Mouse (Mus musculus): ENCODE data around the gene Brdt.
A peak's percentile ranks its signal among the peaks of the same experiment; 100 is the strongest.
"Not testable (repeated sequence)": the region's sequence is repeated elsewhere in the genome, so short reads cannot be mapped to it uniquely, and the experiment has no call there.

Gene Brdt

DNA sequence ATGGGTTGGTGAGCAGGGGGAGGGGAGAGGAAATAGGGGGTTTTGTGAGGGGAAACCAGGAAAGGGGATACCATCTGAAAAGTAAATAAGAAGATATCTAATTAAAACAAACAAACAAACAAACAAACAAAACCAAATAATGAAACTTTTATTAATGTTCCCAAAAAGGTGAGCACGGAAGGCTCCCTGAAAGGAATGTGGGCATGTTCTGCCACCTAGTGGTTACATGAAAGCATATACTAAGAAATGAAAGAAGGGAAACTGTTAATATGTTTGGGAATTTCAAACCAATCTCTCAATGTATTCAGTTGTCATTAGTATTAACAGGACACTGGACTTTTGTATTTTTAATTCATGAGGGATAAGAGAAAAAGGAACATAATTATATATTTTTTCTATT lies 10.3 kb upstream of the Brdt start:
- DNase-seq (ENCODE audit: extremely low spot score, low spot score) = no peak

DNA sequence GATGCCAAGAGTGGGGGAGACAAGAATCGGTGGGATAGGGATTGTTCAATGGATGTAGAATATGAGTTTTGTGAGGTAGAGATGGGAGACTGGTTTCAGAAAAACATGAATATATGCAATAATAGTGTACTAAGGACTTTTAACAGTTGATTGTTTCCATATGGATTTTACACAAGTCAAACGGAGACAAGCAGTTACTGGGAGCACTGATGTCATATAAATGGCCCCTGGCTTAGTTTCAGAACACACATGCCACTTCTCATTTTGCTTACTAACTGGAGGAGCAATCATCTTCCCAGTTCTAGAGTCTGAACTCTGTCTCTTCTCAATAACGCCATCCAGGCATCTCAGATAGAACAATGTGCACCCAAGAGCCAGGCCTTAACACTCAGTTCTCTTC lies 9.4 kb downstream of the Brdt start:
- DNase-seq (ENCODE audit: extremely low spot score, low spot score) = no peak

DNA sequence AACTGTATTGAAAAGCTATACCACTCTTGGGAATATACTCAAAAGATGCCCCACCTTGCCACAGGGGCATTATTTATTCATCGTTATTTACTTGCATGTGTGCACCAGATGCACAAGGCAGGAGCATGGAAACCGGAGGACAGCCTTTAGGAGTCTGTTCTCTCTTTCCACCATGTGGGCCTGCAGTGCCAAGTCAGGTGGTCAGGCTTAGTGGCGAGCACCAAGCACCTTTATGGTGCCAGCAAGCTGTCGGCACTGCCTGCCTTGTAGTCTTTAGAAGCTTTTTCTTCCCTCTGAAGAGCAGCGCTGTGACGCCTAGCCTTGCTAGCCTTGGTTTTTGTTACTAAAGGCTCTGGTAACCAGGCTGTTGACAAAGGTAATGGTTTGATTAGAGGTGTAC lies 11.9 kb downstream of the Brdt start:
- DNase-seq (ENCODE audit: extremely low spot score, low spot score) = no peak

DNA sequence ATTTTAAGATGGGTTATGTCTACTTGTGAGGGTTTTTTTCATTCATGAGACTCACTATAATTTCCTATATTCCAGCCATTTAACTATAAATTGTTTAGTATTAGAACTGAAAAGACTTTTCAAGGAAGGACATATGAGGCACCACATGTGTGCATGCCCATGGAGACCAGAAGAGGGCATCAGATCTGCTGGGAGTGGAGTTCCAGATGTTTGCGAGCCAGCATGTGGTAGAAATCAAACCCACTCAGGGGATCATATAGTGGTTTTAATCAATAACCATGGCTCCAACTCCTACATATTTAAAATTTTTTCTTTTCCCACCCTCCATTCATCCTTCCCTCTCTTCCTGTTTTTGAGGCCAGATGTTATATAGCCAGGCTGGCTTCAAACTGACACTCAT lies 15.3 kb downstream of the Brdt start:
- no peak for DNase-seq (ENCODE audit: extremely low spot score, low spot score)

DNA sequence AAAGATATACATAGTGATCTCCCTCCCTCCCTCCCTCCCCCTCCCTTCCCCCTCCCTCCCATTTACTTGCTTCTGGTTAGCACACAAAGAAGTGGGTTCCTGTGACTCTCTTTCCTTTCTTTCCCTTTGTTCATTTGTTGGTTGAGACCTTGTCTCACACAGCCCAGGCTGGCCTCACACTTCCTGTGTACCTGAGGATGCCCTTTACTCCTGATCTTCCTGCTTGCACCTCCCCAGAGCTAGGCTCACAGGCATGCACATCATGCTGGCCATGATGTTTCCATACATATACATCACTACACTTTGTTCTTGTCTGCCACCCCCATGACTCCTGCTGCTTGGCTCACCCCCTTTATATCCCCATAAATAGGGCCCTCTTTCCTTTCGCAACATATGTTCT lies 21.6 kb downstream of the Brdt start:
- DNase-seq (ENCODE audit: extremely low spot score, low spot score) = no peak

DNA sequence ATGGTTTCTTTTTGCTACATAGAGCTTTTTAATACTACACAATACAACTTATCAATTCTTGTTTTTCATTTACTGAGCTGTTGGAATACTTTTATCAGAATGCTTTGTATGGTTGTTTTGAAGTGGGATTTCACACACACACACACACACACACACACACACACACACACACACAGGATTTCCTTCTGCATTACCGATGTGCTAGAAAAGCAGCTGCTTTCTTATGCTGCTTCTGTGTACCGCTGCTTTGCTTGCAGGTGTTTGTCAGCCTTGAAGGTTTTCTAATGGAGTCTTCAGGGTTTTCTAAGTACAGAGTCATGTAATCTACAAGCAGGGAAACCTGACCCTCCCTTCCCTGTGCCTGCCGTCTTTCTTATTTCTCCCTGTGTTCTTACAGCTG lies 23.0 kb downstream of the Brdt start:
- DNase-seq (ENCODE audit: extremely low spot score, low spot score) = no peak

DNA sequence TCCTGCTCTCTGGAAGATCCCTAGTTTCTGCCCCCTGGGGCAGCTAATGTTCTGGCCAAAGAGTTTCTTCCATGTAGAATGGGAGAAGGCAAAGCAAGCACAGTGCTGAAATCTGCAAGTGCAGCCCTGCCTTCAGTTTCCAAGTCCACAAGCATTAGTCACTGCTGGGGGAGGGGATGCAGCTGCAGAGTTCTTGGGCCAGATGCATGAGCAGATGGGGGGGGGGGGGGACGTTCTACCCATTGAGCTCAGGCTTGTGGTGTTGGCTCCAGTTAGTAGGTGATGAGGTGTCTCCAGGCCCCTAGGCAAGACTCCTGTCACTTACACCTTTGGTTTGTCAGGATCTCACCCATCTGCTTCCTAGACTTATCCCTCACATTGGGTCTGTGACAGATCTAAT lies 24.8 kb downstream of the Brdt start:
- DNase-seq (ENCODE audit: extremely low spot score, low spot score) = no peak

DNA sequence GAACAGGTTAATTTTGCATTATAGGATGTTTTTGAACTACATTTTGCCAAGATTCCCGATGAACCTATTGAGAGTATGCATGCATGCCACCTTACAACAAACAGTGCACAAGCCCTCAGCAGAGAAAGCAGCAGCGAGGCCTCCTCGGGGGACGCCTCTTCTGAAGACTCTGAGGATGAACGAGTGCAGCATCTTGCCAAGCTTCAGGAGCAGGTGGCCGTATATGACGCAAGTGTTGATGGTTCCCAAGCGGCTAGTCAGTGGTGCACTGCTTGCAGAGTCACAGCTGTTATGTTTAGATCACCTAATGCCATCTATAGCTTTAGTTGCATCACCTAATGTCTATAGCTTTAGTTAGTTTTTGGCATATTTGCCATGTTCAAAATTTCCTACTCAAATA lies 26.8 kb downstream of the Brdt start:
- DNase-seq (ENCODE audit: extremely low spot score, low spot score) = no peak

DNA sequence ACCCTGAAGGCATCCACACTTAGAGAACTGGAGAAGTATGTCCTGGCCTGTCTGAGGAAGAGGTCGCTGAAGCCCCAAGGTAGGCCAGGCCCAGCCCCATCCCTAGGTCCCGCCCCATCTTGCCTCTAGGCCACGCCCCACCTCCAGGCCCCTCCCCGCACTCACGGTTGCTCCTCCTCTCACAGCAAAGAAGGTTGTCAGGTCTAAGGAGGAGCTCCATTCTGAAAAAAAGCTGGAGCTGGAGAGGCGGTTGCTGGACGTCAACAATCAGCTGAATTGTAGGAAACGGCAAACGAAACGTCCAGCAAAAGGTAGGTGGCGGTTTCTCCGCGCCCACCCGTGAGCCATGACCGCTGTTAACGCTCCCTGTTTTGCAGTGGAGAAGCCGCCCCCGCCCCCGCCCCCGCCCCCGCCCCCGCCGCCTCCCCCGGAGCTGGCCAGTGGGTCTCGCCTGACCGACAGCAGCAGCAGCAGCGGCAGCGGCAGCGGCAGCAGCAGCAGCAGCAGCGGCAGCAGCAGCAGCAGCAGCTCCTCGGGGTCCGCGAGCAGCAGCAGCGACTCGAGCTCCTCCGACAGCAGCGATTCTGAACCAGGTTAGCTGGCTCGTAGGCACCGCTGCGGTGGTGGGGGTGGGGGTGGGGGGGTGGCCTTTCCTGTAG lies 28.6 kb downstream of the Brdt start:
- peak; percentile 87 for DNase-seq (ENCODE audit: extremely low spot score, low spot score)

DNA sequence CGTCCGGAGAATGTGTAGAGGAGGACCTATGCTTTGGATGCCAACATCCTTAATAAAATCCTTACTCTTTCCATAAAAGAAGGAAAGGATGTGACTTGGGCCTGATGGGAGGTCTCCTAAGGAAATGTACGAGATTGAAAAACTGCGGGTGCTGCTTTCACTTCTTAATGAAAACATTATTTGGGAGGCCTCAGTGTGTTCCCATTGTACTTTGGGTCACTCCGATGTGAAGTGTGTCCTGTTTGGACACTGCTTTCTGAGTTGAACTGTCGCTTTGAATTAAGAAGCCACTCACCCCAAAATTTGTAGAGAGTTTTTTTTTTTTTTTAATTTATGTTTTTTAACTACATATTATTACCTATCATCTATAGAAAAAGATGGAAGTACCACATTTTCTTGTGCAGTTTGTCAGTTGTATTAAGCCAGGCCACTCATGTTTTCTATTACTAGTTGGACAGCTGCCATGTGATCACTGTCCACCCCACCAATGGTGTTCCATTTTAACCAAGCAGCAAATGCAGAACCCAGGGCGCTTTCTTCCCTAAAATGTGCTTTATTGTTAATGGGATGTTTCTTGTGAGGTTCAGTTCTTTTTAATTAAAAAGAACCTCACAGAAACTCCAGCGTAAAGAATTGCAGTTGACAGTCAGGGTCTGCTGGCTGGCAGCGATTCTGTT lies 29.2 kb downstream of the Brdt start:
- no peak for DNase-seq (ENCODE audit: extremely low spot score, low spot score)

DNA sequence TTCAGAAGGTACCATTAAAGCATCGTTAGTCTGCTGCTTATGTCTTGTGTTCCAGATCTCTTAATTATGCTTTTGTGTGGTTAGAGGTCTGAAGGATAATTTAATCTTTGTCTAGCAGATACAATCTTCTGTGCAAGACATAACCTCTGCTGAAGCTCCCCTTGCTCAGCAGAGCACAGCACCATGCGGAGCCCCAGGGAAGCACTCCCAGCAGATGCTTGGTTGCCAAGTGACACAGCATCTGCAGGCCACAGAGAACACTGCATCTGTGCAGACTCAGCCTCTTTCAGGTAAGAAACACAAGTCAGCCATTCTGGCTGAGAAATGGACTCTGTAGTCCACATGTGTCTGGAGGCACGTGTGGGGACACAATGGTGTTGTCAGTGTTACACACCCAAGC lies 39.1 kb downstream of the Brdt start:
- no peak for DNase-seq (ENCODE audit: extremely low spot score, low spot score)

DNA sequence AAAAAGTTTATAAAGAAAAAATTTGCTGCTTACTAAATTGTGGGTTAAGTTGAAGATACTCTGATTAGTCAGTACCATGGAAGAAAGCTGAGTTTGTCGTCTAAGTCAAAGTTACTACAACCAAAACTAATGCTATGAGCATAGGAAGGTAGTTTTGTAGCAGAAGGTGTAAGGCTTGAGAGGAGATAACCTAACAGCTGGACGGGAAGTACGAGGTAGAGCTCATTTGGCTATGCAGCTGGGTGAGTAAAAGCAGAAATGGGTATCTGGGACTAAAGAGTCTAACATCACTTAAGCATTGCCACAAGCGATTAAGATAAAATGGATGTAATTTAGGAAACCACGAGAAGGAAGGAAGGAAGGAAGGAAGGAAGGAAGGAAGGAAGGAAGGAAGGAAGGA lies 40.4 kb downstream of the Brdt start:
- DNase-seq (ENCODE audit: extremely low spot score, low spot score) = no peak

DNA sequence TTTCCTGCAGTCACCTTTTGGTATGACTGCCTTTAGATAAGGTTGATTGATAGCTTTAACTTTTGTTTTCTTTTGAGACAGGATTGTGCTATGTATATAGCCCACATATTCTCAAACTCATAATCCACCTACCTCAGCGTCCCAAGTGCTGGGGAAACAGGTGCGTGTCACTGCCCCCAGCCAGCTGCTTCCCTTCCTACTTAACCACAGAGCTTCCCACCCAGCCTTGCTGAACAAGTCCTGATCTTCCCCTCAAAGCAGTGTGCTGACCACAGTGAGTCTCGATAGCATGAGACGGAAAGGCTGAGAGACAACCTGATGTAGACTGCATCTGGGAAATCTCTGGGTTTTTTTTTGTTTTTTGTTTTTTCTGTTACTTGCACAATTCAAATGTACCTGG lies 42.3 kb downstream of the Brdt start:
- DNase-seq (ENCODE audit: extremely low spot score, low spot score) = no peak

DNA sequence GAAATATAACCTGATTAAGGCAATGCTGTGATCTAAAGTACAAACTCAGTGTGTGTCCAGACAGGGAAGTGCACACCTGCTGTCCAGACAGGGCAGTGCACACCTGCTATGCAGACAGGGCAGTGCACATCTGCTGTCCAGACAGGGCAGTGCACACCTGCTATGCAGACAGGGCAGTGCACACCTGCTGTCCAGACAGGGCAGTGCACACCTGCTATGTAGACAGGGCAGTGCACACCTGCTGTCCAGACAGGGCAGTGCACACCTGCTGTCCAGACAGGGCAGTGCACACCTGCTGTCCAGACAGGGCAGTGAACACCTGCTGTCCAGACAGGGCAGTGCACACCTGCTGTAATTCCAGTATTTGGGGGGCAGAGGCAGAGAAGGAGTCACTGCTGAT lies 55.5 kb downstream of the Brdt start:
- not testable (repeated sequence) for DNase-seq (ENCODE audit: extremely low spot score, low spot score)

DNA sequence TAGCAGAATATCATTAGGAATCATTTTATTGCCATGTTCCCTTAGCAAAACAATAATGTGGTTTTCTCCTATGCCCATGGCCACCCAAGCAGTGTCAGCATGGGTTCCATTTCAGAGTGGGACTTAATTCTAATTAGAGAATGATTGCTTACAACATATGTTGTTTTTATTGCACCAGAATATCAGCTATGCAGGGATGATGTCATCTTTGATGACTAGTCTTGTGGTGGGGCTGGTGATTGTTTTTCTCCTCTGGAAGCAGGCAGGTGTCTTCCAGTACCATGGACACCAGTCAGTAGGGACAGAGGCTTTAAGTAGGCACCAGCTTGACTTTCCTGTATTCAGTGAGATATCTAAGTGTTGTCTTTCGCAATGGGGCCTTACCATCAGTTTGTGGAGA lies 56.8 kb downstream of the Brdt start:
- DNase-seq (ENCODE audit: extremely low spot score, low spot score) = no peak

DNA sequence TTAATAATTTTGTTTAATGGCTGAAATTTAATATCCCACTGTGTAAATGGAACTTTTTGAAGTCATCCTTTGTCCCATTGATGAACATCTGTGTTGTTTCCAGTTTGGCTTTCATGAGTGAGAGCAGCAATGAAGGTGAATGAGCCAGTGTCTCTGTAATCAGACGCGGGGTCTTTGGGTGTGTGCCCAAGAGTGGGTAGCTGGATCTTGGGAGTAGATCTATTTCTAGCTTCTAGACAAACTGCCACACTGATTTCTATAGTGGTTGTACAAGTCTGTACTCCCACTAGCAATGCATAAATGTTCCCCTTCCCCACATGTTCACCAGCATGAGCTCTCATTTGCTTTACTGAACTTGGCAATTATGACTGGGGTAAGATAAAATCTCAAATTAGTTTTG lies 58.4 kb downstream of the Brdt start:
- no peak for DNase-seq (ENCODE audit: extremely low spot score, low spot score)

DNA sequence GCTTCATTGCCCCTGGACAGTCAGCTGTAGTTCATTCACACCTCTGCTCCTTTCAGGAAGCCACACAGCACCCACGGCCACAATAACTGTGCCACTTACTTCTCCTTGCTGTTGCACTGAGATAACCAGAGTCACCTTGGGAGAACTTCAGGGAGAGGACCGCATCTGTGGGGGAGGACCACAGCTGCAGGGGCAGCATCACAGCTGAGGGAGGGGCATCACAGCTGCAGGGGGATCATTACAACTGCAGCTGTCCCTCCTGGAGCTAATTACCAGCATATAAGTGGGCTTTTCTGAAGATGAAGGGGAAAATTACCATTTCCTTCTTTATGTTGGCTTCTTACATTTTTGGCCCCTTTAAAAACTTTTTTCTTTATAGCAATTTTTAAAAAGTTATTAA lies 63.5 kb downstream of the Brdt start:
- no peak for DNase-seq (ENCODE audit: extremely low spot score, low spot score)

DNA sequence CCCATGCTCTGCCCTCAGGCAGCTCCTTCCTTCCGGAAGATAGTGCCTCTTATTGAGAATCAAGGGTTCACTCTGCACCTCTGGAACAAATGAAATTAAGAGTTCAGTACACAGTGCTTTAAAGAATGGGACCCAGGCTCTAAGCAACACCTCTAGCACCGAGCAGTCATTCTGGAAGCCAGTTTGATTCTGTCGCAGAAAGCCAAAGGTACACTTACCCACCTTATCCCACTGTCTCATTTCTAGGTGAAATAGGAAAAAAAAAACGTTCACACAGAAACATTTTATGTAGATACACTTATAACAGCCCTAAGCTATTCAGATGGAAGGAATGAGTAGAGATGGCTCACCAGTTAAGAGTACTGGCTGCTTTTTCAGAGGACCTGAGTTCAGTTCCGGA lies 71.5 kb downstream of the Brdt start, which contains the start of gene Ephx4:
TSS of gene Ephx4 (plus strand) at position 301 of the 400 bp plus-strand sequence.
- no peak for DNase-seq (ENCODE audit: extremely low spot score, low spot score)

DNA sequence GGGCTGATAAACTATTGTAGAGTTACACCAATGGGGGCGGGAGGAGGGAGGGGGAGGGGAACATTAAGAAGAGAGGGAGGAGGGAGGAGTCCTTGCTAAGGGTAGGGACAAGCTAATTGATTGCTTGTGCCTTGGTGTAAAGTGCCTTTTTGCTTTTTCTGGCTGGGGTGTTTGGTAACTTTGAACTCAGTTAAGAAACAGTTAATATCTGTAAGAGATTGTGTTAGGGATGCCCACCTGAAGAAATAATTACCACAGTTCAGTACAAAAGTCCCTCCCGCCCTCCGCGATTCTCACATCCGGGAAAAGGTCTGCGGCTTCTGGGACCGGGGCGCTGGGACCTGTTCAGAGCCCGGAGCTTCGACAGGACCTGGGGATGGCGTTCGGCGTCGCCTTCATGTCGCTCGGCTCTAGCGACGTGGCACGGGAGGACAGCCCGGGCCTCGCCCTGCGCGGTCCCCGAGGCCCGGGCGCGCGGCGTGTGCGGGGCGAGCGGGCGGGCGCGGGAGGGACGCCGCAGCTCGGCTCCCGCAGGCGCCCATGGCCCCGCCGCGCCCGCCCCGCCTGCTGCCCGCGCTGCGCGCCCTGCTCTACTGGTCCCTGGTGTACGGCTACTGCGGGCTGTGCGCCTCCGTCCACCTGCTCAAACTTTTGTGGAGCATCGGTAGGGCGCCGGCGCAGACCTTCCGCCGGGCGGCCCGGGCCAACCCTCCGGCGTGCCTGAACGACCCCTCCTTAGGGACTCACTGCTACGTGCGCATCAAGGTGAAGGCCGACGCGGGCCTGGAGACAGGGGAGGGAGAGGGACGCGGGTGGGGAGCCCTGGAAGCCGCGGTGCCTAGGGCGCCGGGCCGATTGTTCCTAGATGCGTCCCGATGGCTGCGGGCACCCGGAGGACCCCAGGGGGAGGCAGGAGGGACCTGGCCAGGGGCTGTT lies 72.3 kb downstream of the Brdt start:
- DNase-seq (ENCODE audit: extremely low spot score, low spot score) = peak; percentile 62

DNA sequence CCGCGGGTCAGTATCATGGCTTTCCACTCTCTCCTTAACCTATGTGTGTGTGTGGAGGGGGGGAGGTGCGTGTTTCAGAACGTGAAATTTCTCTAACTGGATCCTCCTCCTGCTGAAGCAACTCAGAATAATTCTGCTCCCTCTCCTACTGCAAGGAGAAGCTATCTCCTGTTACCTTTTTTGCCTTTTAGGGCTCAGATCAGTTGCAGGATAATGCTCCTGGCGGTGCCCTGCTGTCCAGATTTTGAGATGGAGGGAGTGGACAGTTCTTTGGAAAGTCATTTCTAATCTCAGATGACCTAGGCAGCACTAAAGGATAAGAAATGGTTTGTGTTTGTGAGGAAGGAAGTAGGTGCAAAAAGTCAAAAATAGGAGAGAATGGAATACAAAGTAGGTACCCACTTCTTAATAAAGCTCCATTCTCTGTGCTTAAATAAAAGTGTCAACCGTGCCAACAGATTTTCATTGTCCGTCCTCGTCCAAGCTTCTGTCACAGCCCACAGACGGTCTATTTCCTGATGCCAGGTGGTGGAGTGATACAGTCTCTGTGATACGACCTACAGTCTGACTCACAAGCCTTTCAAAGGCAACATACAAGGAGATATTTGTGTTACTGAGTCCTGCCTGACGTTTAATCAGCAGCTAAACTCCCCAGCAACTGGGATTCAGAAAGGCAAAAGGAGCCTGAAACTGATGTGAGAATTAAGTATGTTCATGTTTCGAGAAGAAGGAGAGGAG lies 73.2 kb downstream of the Brdt start:
- DNase-seq (ENCODE audit: extremely low spot score, low spot score) = no peak

DNA sequence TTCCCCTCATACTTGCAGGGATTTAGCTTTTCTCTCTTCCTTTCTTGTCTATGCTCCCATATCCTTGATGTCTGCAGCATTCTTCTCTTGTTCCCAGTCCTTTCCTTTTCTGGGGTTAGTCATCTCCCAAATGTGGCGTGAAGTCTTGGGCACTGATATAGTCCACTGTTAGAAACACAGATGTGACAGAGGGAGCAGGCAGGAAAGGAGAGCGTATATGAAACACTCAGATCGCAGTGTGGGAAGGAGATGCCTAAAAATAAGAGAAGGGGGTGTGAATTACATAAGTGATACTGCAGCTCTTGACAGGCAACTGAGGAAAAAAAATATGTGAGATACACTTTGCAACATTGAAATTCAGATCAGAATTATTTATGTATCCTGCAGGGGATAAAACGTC lies 74.4 kb downstream of the Brdt start:
- DNase-seq (ENCODE audit: extremely low spot score, low spot score) = no peak

DNA sequence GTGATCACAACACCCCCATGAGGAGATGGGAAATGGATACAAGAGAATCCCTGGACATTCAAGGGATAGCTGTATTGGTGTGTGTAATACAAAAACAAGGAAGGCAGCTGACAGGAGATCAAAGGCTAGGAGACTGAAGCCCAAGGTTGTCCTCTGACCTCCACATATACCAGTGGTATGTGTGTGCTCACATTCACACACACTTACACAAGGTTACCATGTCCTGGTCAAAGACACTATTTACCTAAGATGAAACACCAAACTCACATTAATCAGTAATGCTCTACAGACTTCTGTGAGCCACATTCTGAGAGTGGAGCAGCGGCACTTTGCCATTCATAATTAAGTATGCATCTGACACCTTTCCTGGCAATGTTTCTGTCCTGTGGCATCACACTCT lies 79.3 kb downstream of the Brdt start:
- DNase-seq (ENCODE audit: extremely low spot score, low spot score) = no peak
